Mouse (Mus musculus) neural tube, embryonic 12.5 days (tissue): ENCODE measurements around the gene Efhd2. TPM values are rescaled to one million over a fixed set of nuclear protein-coding genes. Genes with fewer than 3 reads are reported as not detected.

Experiments
- ATAC-seq: fragments of 200-750 bp; cut with Nextera tagmentation; 2 replicates; pipeline ENCODE4 v1.8.0; 2017; ENCODE audit warnings: low read depth, mild to moderate bottlenecking, moderate TSS enrichment, moderate library complexity; ENCODE audit not compliant: low FRiP score
- H3K27ac ChIP-seq: fragments of 300-500 bp; sonication (generic); 2 replicates; pipeline ENCODE4 v1.5.1; 2016
- H3K27me3 ChIP-seq: fragments of 300-500 bp; sonication (generic); replicated peaks from 2 replicates; pipeline ENCODE4 v1.6.1; 2016; ENCODE audit warnings: mild to moderate bottlenecking
- H3K36me3 ChIP-seq: fragments of 300-500 bp; sonication (generic); 2 replicates; pipeline ENCODE4 v1.6.1; 2016; ENCODE audit warnings: mild to moderate bottlenecking
- H3K4me1 ChIP-seq: fragments of 300-500 bp; sonication (generic); 2 replicates; pipeline ENCODE4 v1.6.1; 2016
- H3K4me2 ChIP-seq: fragments of 300-500 bp; sonication (generic); replicated peaks from 2 replicates; pipeline ENCODE4 v1.6.1; 2016; ENCODE audit warnings: mild to moderate bottlenecking
- H3K4me3 ChIP-seq: fragments of 300-500 bp; sonication (generic); 2 replicates; pipeline ENCODE4 v1.5.1; 2016
- H3K9ac ChIP-seq: fragments of 300-500 bp; sonication (generic); 2 replicates; pipeline ENCODE4 v1.6.1; 2016; ENCODE audit warnings: mild to moderate bottlenecking
- H3K9me3 ChIP-seq: fragments of 300-500 bp; sonication (generic); 2 replicates; pipeline ENCODE4 v1.6.1; 2016; ENCODE audit warnings: mild to moderate bottlenecking
- WGBS: fragments of 180-500 bp; shearing (Covaris S2); methylation state at CpG from one replicate; pipeline ENCODE4 v1.1.7; 2016; 5-methylcytosine and 5-hydroxymethylcytosine counted together
- polyA plus RNA-seq: library from polyadenylated mRNA; unstranded; fragments of >200 nt; fragmentation: Nextera tagmentation; extraction: Ambion mirVana; gene quantifications from 2 replicates; pipeline ENCODE4 v1.2.1, GENCODE M21; 2016

Efhd2 gene
- 75.9 and 79.1 TPM in 2 replicates for polyA plus RNA-seq

DNA sequence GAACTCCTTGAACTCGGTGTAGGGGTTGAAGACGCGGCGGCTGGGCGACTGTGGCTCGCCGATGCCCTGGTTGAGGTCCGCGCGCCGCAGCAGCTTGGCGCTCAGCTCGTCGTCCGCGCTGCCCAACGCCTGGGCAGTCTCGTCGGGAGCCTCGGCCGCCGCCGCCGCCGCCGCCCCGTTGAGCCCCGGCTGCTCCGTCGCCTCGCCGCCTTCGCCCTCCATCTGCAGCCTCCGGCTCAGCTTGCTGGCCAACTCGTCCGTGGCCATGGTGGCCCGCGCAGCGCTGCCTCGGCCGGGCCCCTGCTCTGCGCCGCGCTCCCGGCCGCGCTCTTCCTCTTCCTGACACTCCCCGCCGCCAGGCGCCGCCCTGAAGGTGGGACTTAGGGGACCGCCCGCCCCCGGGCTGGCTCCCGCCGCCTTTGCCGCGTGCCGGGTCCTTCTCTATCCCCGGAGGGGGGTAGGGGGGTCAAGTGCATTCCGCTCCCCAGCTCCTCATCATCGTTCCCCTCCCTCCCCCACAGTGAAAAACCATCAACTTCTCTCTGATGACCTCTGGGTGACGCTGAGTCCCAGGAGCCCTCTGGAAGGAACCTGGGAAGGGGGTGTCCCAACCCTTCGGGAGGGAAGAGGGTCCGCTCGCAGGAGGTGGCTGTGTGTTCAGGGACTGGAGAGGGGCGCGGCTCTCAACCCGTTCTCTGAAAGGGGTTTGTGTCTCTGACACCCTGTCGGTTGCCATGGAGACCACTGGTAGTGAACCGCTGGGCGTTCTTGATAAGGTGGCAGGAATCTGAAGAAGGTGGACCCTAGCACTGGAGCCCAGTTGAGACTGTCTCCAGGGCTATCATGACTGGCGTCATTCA is at the start of gene Efhd2:
Efhd2 (minus strand) TSS at position 320 of the 860 bp plus-strand sequence.
- peak within 1 kb of the TSS; percentile 17; the same call in 1 of the 2 replicates for H3K27ac ChIP-seq
- H3K4me1 ChIP-seq: peaks cover 34% of the 10 kb centered on the region
- H3K4me3 ChIP-seq: peak within 1 kb of the TSS; percentile 73
- no peaks in the 10 kb centered on the region for H3K36me3 ChIP-seq
- H3K9ac ChIP-seq: peak within 1 kb of the TSS; percentile 78
- H3K27me3 ChIP-seq: no peaks in the 10 kb centered on the region
- WGBS: under 1% methylated on average over 71 of the region's 73 CpGs
- H3K4me2 ChIP-seq: peak within 1 kb of the TSS; percentile 95
- peak; percentile 87 for ATAC-seq
- H3K9me3 ChIP-seq: no peaks in the 10 kb centered on the region

DNA sequence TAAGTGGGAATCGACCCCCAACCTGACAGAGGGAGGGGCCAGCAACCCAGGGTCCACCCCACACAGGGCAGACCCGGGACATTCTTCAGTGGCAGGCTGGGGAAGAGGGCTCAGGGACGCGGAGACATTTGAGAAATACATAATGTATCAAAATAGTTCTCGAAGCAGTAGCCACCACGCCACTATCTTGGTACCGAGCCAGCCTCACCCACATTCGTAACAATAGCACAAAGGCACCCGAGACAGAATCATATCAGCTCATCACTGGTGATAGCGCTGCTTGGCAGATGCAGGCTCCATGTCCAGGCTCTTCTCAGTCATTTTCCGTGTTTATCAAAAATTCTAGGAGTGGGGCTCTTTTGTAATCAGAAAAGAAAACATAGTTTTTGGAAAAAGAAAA is 49.2 kb upstream of the Efhd2 start:
- Histone ChIP-seq H3K9me3 (no peaks in the 10 kb centered on the region), H3K4me1 (no peaks in the 10 kb centered on the region), H3K27me3 (no peaks in the 10 kb centered on the region), H3K36me3 (no peaks in the 10 kb centered on the region), H3K9ac (no peak overlapping the region), H3K4me2 (no peak overlapping the region), H3K27ac (no peak overlapping the region), H3K4me3 (no peak overlapping the region)
- ATAC-seq: no peak
- WGBS: 90% methylated on average over 11 of the region's 11 CpGs

DNA sequence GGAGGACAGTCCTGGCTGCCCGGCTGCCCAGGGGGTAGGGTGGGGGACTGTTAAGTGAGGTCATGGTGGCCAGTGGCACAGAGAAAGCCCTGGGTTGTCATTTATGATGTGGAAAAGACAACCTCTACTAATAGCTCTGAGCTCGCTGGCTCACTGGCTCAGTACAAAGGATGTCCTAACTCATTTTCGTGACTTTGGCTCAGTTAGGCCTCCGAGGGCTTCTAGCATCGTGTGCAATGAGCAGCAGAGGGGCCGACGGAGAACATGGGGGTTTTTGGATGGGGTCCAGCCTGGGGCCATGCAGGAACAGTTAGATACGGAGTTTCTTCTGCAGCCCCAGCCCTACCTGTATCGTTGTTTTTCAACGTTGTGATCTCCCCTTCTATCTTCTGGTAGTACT is 45.7 kb upstream of the Efhd2 start:
- H3K4me1 ChIP-seq: peaks cover 4% of the 10 kb centered on the region; the same call in 1 of the 2 replicates
- no peak overlapping the region for H3K4me3 ChIP-seq
- H3K4me2 ChIP-seq: no peak overlapping the region
- H3K27ac ChIP-seq: no peak overlapping the region
- H3K9ac ChIP-seq: no peak overlapping the region
- no peak for ATAC-seq
- no peaks in the 10 kb centered on the region for H3K27me3 ChIP-seq
- H3K36me3 ChIP-seq: no peaks in the 10 kb centered on the region
- WGBS: 85% methylated on average over 10 of the region's 10 CpGs
- H3K9me3 ChIP-seq: no peaks in the 10 kb centered on the region

DNA sequence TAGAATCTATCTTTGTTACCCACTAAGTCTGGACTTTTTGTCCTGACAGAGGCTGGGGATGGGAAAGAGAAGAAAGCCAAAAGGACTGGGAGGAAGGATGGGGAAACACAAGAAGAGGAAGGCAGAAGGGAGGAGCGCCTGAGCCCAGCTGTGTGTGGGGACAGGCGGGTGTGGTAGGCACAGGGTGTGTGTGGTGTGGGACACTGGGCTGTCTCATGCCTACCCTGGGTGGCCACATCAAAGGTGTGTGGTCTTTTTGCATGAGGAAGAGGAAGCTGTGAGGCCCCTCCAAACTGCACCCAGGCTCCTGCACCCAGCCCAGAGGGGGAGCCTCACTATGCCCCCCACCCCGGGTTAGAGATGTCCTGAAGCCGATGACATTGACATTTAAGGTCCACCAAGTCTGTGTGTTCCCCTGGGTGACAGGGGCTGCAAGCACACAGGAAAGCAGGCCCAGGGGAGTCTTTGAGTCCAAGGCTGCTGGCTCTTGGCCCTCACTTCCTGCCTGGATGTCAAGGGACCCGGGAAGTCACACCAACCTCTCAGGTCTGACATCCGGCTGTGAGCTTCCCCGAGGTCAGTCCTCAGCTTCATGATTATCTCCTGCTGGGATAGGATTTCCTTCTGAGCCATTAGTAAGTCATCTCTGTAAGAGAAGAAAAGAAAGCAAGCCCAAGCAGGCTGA is 43.2 kb upstream of the Efhd2 start:
- H3K27ac ChIP-seq: no peak overlapping the region
- H3K36me3 ChIP-seq: no peaks in the 10 kb centered on the region
- H3K27me3 ChIP-seq: no peaks in the 10 kb centered on the region
- H3K4me3 ChIP-seq: no peak overlapping the region
- H3K4me2 ChIP-seq: no peak overlapping the region
- H3K9me3 ChIP-seq: no peaks in the 10 kb centered on the region
- no peak for ATAC-seq
- H3K9ac ChIP-seq: no peak overlapping the region
- 63% methylated on average over 7 of the region's 7 CpGs for WGBS
- peaks cover 4% of the 10 kb centered on the region; the same call in 1 of the 2 replicates for H3K4me1 ChIP-seq

- Histone ChIP-seq H3K9ac (no peak overlapping the region), H3K36me3 (no peaks in the 10 kb centered on the region), H3K4me3 (no peak overlapping the region), H3K27me3 (no peaks in the 10 kb centered on the region), H3K27ac (no peak overlapping the region), H3K9me3 (no peaks in the 10 kb centered on the region), H3K4me2 (no peak overlapping the region), H3K4me1 (peaks cover 4% of the 10 kb centered on the region; the same call in 1 of the 2 replicates)
- no peak for ATAC-seq
- 42% methylated on average over 7 of the region's 7 CpGs for WGBS
Measured at GRCm38 (mm10) chr4:141914040-141914439, 39.3 kb upstream of the Efhd2 start.

- 84% methylated on average over 13 of the region's 13 CpGs for WGBS
- no peak for ATAC-seq
- H3K36me3 ChIP-seq: no peaks in the 10 kb centered on the region
Measured at GRCm38 (mm10) chr4:141913201-141913993, 38.7 kb upstream of the Efhd2 start.

DNA sequence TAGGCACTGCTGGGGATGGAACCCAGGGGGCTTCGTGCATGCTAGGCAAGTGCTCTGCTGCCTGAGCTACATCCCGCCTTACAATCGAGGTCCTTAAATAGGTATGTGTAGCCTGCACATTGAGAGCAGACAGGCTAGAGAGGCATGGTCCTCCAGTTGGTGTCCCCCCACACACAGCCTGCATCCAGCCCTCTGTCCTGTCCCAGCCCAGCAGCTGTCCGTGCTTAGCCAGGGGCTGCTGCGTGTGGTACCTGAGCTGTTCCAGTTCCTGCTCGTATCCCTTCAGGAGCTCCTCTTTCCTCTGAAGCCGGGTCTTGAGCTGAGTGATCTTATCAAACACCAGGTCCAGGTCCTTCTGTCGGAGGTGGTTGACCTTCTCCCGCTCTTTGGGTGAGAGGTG is 30.0 kb upstream of the Efhd2 start:
- Histone ChIP-seq H3K27ac (no peak overlapping the region), H3K4me2 (no peak overlapping the region), H3K9me3 (no peaks in the 10 kb centered on the region), H3K27me3 (no peaks in the 10 kb centered on the region), H3K4me3 (no peak overlapping the region), H3K36me3 (no peaks in the 10 kb centered on the region), H3K9ac (no peak overlapping the region), H3K4me1 (peaks cover 31% of the 10 kb centered on the region)
- WGBS: 90% methylated on average over 9 of the region's 9 CpGs
- ATAC-seq: no peak

More at GRCm38 (mm10) chr4:141913201-141913993, 38.7 kb upstream of the Efhd2 start:
- H3K9me3 ChIP-seq: no peaks in the 10 kb centered on the region
- H3K27me3 ChIP-seq: no peaks in the 10 kb centered on the region
- no peak overlapping the region for H3K4me2 ChIP-seq
- H3K27ac ChIP-seq: no peak overlapping the region
- H3K9ac ChIP-seq: no peak overlapping the region
- no peak overlapping the region for H3K4me3 ChIP-seq
- H3K4me1 ChIP-seq: peaks cover 4% of the 10 kb centered on the region; the same call in 1 of the 2 replicates

GRCm38 (mm10) chr4:141902479-141902858 is 27.7 kb upstream of the Efhd2 start:
- H3K27me3 ChIP-seq: no peaks in the 10 kb centered on the region
- peak overlapping the region; percentile 54; the same call in 1 of the 2 replicates for H3K27ac ChIP-seq
- peaks cover 48% of the 10 kb centered on the region for H3K4me1 ChIP-seq
- no peak overlapping the region for H3K9ac ChIP-seq
- 79% methylated on average over 8 of the region's 8 CpGs for WGBS
- H3K4me3 ChIP-seq: no peak overlapping the region
- peak; percentile 3; the same call in 1 of the 2 replicates for ATAC-seq
- H3K4me2 ChIP-seq: no peak overlapping the region
- no peaks in the 10 kb centered on the region for H3K36me3 ChIP-seq
- no peaks in the 10 kb centered on the region for H3K9me3 ChIP-seq

- Histone ChIP-seq H3K9ac (no peak overlapping the region), H3K4me1 (peaks cover 49% of the 10 kb centered on the region), H3K9me3 (no peaks in the 10 kb centered on the region), H3K4me2 (peak overlapping the region; percentile 30; the same call in 1 of the 2 replicates), H3K27me3 (no peaks in the 10 kb centered on the region), H3K27ac (peak overlapping the region; percentile 54), H3K36me3 (no peaks in the 10 kb centered on the region), H3K4me3 (no peak overlapping the region)
- peak; percentile 74 for ATAC-seq
- 18% methylated on average over 17 of the region's 17 CpGs for WGBS
Measured at GRCm38 (mm10) chr4:141901711-141902478, 27.2 kb upstream of the Efhd2 start.

DNA sequence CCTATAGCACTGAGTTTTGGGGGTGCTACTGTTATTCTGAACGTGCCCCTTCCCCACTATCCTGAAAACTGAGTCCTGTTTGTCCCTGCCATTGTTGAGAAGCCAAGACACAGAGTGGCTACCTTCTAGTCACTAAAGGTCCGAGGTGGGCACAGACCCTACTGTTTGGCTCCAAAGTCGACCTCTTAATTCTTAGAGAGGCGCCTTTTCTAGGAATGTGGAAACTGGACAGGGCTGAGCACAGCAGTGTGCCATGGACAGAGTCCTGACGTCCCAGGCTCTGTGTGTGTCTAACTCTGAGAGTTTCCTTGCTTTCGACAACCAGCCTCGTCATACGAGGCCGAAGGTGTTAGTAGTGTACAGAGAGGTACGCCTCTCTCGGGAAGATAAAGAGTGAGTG is 25.7 kb upstream of the Efhd2 start:
- H3K27ac ChIP-seq: 0 out of 2 replicates have a peak overlapping the region, but pooled peaks have one; percentile 27
- no peak overlapping the region for H3K4me3 ChIP-seq
- no peaks in the 10 kb centered on the region for H3K36me3 ChIP-seq
- H3K9ac ChIP-seq: no peak overlapping the region
- H3K4me1 ChIP-seq: peaks cover 52% of the 10 kb centered on the region
- no peaks in the 10 kb centered on the region for H3K9me3 ChIP-seq
- H3K27me3 ChIP-seq: no peaks in the 10 kb centered on the region
- no peak for ATAC-seq
- 60% methylated on average over 11 of the region's 11 CpGs for WGBS
- H3K4me2 ChIP-seq: no peak overlapping the region

DNA sequence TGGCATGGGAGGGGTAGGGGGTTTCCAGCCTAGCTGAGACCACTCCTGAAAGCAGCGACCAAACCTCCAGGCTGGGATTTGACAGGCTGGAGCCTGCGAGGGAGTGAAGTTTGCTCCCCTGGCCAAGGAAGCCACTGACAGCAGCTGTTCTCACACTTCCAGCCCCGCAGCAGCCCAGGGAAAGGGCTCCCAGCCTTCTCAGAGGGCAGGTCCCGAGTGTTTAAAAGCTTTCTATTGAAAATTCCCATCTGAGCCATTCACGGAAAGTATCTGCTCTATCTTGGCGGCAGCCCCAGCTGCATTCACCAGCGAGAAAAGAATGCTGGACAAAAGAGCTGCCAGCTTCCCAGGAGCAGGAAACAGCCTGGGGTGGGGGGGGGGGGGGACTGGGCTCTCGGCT is 25.2 kb upstream of the Efhd2 start:
- H3K27ac ChIP-seq: peak overlapping the region; percentile 17; the same call in 1 of the 2 replicates
- H3K27me3 ChIP-seq: no peaks in the 10 kb centered on the region
- ATAC-seq: peak; percentile 23
- H3K4me1 ChIP-seq: peaks cover 52% of the 10 kb centered on the region
- no peaks in the 10 kb centered on the region for H3K9me3 ChIP-seq
- no peaks in the 10 kb centered on the region for H3K36me3 ChIP-seq
- no peak overlapping the region for H3K4me3 ChIP-seq
- WGBS: 3% methylated on average over 8 of the region's 8 CpGs
- H3K9ac ChIP-seq: no peak overlapping the region
- H3K4me2 ChIP-seq: peak overlapping the region; percentile 26
